Mouse (Mus musculus) frontal cortex, postnatal 10 days (tissue): Measurements from ENCODE around the gene Mycbp2.

ENCODE experiments used
- DNase-seq, 2 experiments: peaks; one replicate each; pipeline ENCODE4 v3.0.0; 2022; ENCODE audit warnings: low spot score in 2 of 2, mixed read lengths in 1 of 2

Mycbp2 gene

GRCm38 (mm10) chr14:103102246-103102645, 244.4 kb downstream of the Mycbp2 start:
- no peak for DNase-seq

GRCm38 (mm10) chr14:103101171-103101570, 245.4 kb downstream of the Mycbp2 start:
- DNase-seq: no peak

GRCm38 (mm10) chr14:103100296-103100695, 246.3 kb downstream of the Mycbp2 start:
- DNase-seq: no peak

- peak; percentile 69 to 73 for DNase-seq
These were observed 247.2 kb downstream of the Mycbp2 start, which contains the start of gene Fbxl3 for GRCm38 (mm10) chr14:103099238-103099933. Gene Fbxl3, minus strand, starts transcription at chr14:103099566.

GRCm38 (mm10) chr14:103098587-103099235, 247.9 kb downstream of the Mycbp2 start:
- peak; percentile 54 to 76 for DNase-seq

- DNase-seq: no peak
These were observed 248.4 kb downstream of the Mycbp2 start for GRCm38 (mm10) chr14:103098213-103098586.

GRCm38 (mm10) chr14:103096621-103097020, 250.0 kb downstream of the Mycbp2 start:
- DNase-seq: no peak

- no peak for DNase-seq
These were observed 250.8 kb downstream of the Mycbp2 start for GRCm38 (mm10) chr14:103095826-103096225.

GRCm38 (mm10) chr14:103095036-103095435, 251.6 kb downstream of the Mycbp2 start:
- no peak for DNase-seq

GRCm38 (mm10) chr14:103093670-103094069, 252.9 kb downstream of the Mycbp2 start:
- no peak for DNase-seq

- DNase-seq: no peak
These were observed 253.4 kb downstream of the Mycbp2 start for GRCm38 (mm10) chr14:103093236-103093635.

- no peak for DNase-seq
These were observed 258.0 kb downstream of the Mycbp2 start for GRCm38 (mm10) chr14:103088624-103089023.

- no peak for DNase-seq
These were observed 258.8 kb downstream of the Mycbp2 start for GRCm38 (mm10) chr14:103087846-103088245.

- no peak for DNase-seq
These were observed 259.8 kb downstream of the Mycbp2 start for GRCm38 (mm10) chr14:103086671-103087324.

GRCm38 (mm10) chr14:103085840-103086533, 260.6 kb downstream of the Mycbp2 start:
- DNase-seq: no peak

- no peak for DNase-seq
These were observed 267.2 kb downstream of the Mycbp2 start for GRCm38 (mm10) chr14:103079209-103079977.

- no peak for DNase-seq
These were observed 268.4 kb downstream of the Mycbp2 start for GRCm38 (mm10) chr14:103078006-103078912.

- no peak for DNase-seq
These were observed 269.2 kb downstream of the Mycbp2 start for GRCm38 (mm10) chr14:103077272-103078005.

GRCm38 (mm10) chr14:103075166-103075565, 271.4 kb downstream of the Mycbp2 start:
- DNase-seq: no peak

GRCm38 (mm10) chr14:103073825-103074224, 272.8 kb downstream of the Mycbp2 start:
- no peak for DNase-seq
